Mouse (Mus musculus): ENCODE measurements around the gene Armh3. TPM values are rescaled to one million over a fixed set of nuclear protein-coding genes. Genes with fewer than 3 reads are reported as not detected.

Gene Armh3
- total and polyA plus RNA-seq, 3 experiments: 4.1 to 10.8 TPM; not detected in 1

- no peak overlapping the region for H3K27ac ChIP-seq (ENCODE audit: control insufficient read depth, low read depth, low read length)
- no peaks in the 10 kb centered on the region for H3K27me3 ChIP-seq (ENCODE audit: control insufficient read depth in 1 of 2, insufficient read depth in 2 of 2, low read length in 2 of 2)
- H3K4me3 ChIP-seq (ENCODE audit: control insufficient read depth in 1 of 2, insufficient read depth in 1 of 2, low read depth in 2 of 2, low read length in 2 of 2): no peak overlapping the region
- no peak for TF ChIP-seq HCFC1 (IDR thresholded peaks at IDR 0.05; ENCODE audit: low read depth, low read length)
- TF ChIP-seq TAL1 (IDR thresholded peaks at IDR 0.05; ENCODE audit: low read length): no peak
- no peak for TF ChIP-seq USF2 (IDR thresholded peaks at IDR 0.05; ENCODE audit: borderline replicate concordance in 1 of 2, insufficient read depth in 1 of 2, low read depth in 1 of 2, low read length in 2 of 2)
- no peak for TF ChIP-seq SIN3A (IDR thresholded peaks at IDR 0.05; ENCODE audit: low read length)
- no peak for TF ChIP-seq TCF12 (IDR thresholded peaks at IDR 0.05; ENCODE audit: low read depth, low read length)
- no peak for TF ChIP-seq SMC3 (IDR thresholded peaks at IDR 0.05; ENCODE audit: low read depth, low read length)
- TF ChIP-seq BHLHE40 (IDR thresholded peaks at IDR 0.05; ENCODE audit: borderline replicate concordance, low read depth, low read length): no peak
- TF ChIP-seq USF1 (IDR thresholded peaks at IDR 0.05; ENCODE audit: low read depth, low read length): no peak
- TF ChIP-seq POLR2AphosphoS5 (IDR thresholded peaks at IDR 0.05; ENCODE audit: borderline replicate concordance, low read depth, low read length): no peak
- no peak for TF ChIP-seq ETS1 (IDR thresholded peaks at IDR 0.05; ENCODE audit: low read depth, low read length)
- no peak for TF ChIP-seq MAX (IDR thresholded peaks at IDR 0.05; ENCODE audit: low read length)
- TF ChIP-seq E2F4 (IDR thresholded peaks at IDR 0.05; ENCODE audit: borderline replicate concordance, low read depth, low read length): no peak
- TF ChIP-seq ZMIZ1 (IDR thresholded peaks at IDR 0.05; ENCODE audit: low read depth, low read length): no peak
- TF ChIP-seq TBP (IDR thresholded peaks at IDR 0.05; ENCODE audit: low read depth, low read length): no peak
- H3K9ac ChIP-seq (ENCODE audit: control insufficient read depth, low read depth, low read length, poor library complexity, severe bottlenecking): no peak overlapping the region
- no peaks in the 10 kb centered on the region for H3K9me3 ChIP-seq (replicated peaks; ENCODE audit: insufficient read depth, low read length)
- DNase-seq (ENCODE audit: low read depth, low spot score): no peak
- H3K36me3 ChIP-seq (ENCODE audit: control insufficient read depth in 1 of 2, insufficient read depth in 2 of 2, low read length in 2 of 2): no peaks in the 10 kb centered on the region
- H3K4me1 ChIP-seq (ENCODE audit: control insufficient read depth in 1 of 2, insufficient read depth in 2 of 2, low read length in 2 of 2): no peaks in the 10 kb centered on the region
- no peaks in the 10 kb centered on the region for H3K79me2 ChIP-seq (ENCODE audit: control insufficient read depth, insufficient read depth, low read length, poor library complexity)
Observed at GRCm38 (mm10) chr19:45882056-45882455, 116.2 kb downstream of the Armh3 start.

- peak; percentile 69 for TF ChIP-seq RCOR1 (IDR thresholded peaks at IDR 0.05; ENCODE audit: low read depth, low read length)
- 0 out of 2 replicates have a peak, but pooled peaks have one; percentile 13 for TF ChIP-seq TCF12 (IDR thresholded peaks at IDR 0.05; ENCODE audit: low read depth, low read length)
- peak; percentile 56 for TF ChIP-seq GATA1 (IDR thresholded peaks at IDR 0.05; ENCODE audit: low read depth, low read length)
- TF ChIP-seq EP300 (IDR thresholded peaks at IDR 0.05; ENCODE audit: low read depth in 1 of 2, low read length in 2 of 2): peak; percentile 35 to 53; a peak in 3 of 4 replicates
- no peak for TF ChIP-seq ZNF384 (IDR thresholded peaks at IDR 0.05; ENCODE audit: low read depth, low read length)
- no peak for TF ChIP-seq GABPA (IDR thresholded peaks at IDR 0.05; ENCODE audit: low read depth, low read length)
- peak; percentile 20 for DNase-seq (ENCODE audit: low read depth, low spot score)
Observed at GRCm38 (mm10) chr19:45873320-45873719, 125.0 kb downstream of the Armh3 start.

More at GRCm38 (mm10) chr19:45873320-45873719, 125.0 kb downstream of the Armh3 start:
- Histone ChIP-seq H3K79me2 (ENCODE audit: control insufficient read depth, insufficient read depth, low read length, poor library complexity) (no peaks in the 10 kb centered on the region), H3K36me3 (ENCODE audit: control insufficient read depth in 1 of 2, insufficient read depth in 2 of 2, low read length in 2 of 2) (peaks cover 0 to 2% of the 10 kb centered on the region in 2 experiments; a peak in 1 of 4 replicates), H3K9me3 (replicated peaks; ENCODE audit: insufficient read depth, low read length) (no peaks in the 10 kb centered on the region), H3K9ac (ENCODE audit: control insufficient read depth, low read depth, low read length, poor library complexity, severe bottlenecking) (no peak overlapping the region), H3K4me3 (ENCODE audit: control insufficient read depth in 1 of 2, insufficient read depth in 1 of 2, low read depth in 2 of 2, low read length in 2 of 2) (no peak overlapping the region), H3K4me1 (ENCODE audit: control insufficient read depth in 1 of 2, insufficient read depth in 2 of 2, low read length in 2 of 2) (no peaks in the 10 kb centered on the region), H3K27me3 (ENCODE audit: control insufficient read depth in 1 of 2, insufficient read depth in 2 of 2, low read length in 2 of 2) (no peaks in the 10 kb centered on the region), H3K27ac (ENCODE audit: control insufficient read depth, low read depth, low read length) (no peak overlapping the region)

Data from MEL (cell line).